Mouse (Mus musculus): ENCODE measurements around the gene Srsf4. TPM values are rescaled to one million over a fixed set of nuclear protein-coding genes. Genes with fewer than 3 reads are reported as not detected.

Srsf4 gene
- polyA plus RNA-seq, 1 experiment from 2014 or later, result 109 TPM

GRCm38 (mm10) chr4:131876836-131877235 lies 3.4 kb downstream of the Srsf4 start:
- Histone ChIP-seq H3K27ac (replicated peaks) (no peak overlapping the region), H3K36me3 (no peaks in the 10 kb centered on the region), H3K9ac (0 out of 2 replicates have a peak overlapping the region, but pooled peaks have one; percentile 3), H3K4me3 (no peak overlapping the region; the same call in 1 of the 2 replicates), H3K27me3 (no peaks in the 10 kb centered on the region), H3K4me2 (peak overlapping the region; percentile 99), H3K4me1 (replicated peaks) (peaks cover 72% of the 10 kb centered on the region), H3K9me3 (no peaks in the 10 kb centered on the region)
- no peak for ATAC-seq (ENCODE audit: low read depth)
- 67% methylated on average over 2 of the region's 2 CpGs for WGBS

GRCm38 (mm10) chr4:131879692-131880091 lies 6.3 kb downstream of the Srsf4 start:
- H3K4me3 ChIP-seq, result no peak overlapping the region
- no peaks in the 10 kb centered on the region for H3K9me3 ChIP-seq
- no peak overlapping the region for H3K4me2 ChIP-seq
- no peaks in the 10 kb centered on the region for H3K36me3 ChIP-seq
- no peak overlapping the region for H3K9ac ChIP-seq
- no peaks in the 10 kb centered on the region for H3K27me3 ChIP-seq
- 90% methylated on average over 1 of the region's 1 CpGs for whole genome bisulfite sequencing
- H3K4me1 ChIP-seq (replicated peaks), result peaks cover 77% of the 10 kb centered on the region
- no peak overlapping the region for H3K27ac ChIP-seq (replicated peaks)
- no peak for ATAC-seq (ENCODE audit: low read depth)

- WGBS, result 90% methylated on average over 7 of the region's 7 CpGs
- Histone ChIP-seq H3K4me1 (replicated peaks) (peaks cover 71% of the 10 kb centered on the region), H3K4me2 (no peak overlapping the region), H3K27me3 (no peaks in the 10 kb centered on the region), H3K9me3 (no peaks in the 10 kb centered on the region), H3K9ac (no peak overlapping the region), H3K36me3 (peaks cover 14% of the 10 kb centered on the region), H3K27ac (replicated peaks) (no peak overlapping the region), H3K4me3 (no peak overlapping the region)
- no peak for ATAC-seq (ENCODE audit: low read depth)
Observed at GRCm38 (mm10) chr4:131881306-131881705, 7.9 kb downstream of the Srsf4 start.

GRCm38 (mm10) chr4:131883571-131883970 lies 10.2 kb downstream of the Srsf4 start:
- Histone ChIP-seq H3K9ac (no peak overlapping the region), H3K4me1 (replicated peaks) (peaks cover 54% of the 10 kb centered on the region)

DNA sequence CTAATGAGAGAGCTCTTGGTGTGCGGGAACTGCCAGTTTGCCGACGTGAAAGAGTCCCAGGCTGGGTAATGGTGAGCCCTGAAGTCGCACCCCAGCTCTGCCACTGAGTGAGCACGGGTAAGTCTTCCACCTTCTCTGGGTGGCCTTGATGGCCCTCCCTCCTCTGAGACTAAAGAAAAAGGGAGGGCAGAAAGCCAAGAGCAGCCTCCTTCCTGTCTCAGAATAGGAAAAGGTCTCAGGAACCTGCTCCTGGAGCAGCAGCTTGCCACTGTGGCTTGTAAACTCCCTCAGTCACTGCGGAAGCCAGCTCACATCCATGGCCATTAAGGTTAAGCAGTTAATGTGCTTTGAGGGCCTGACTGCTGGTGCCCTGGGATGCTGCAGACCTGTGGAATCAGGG lies 12.0 kb downstream of the Srsf4 start:
- no peaks in the 10 kb centered on the region for H3K27me3 ChIP-seq
- H3K4me3 ChIP-seq, result no peak overlapping the region
- H3K9me3 ChIP-seq, result no peaks in the 10 kb centered on the region
- ATAC-seq (ENCODE audit: low read depth), result no peak
- H3K4me2 ChIP-seq, result no peak overlapping the region
- peaks cover 56% of the 10 kb centered on the region for H3K4me1 ChIP-seq (replicated peaks)
- no peak overlapping the region for H3K9ac ChIP-seq
- peaks cover 22% of the 10 kb centered on the region for H3K36me3 ChIP-seq
- H3K27ac ChIP-seq (replicated peaks), result no peak overlapping the region
- WGBS, result 83% methylated on average over 6 of the region's 6 CpGs

More at GRCm38 (mm10) chr4:131883571-131883970, 10.2 kb downstream of the Srsf4 start:
- Histone ChIP-seq H3K4me2 (no peak overlapping the region), H3K9me3 (no peaks in the 10 kb centered on the region), H3K27ac (replicated peaks) (no peak overlapping the region), H3K36me3 (peaks cover 22% of the 10 kb centered on the region), H3K27me3 (no peaks in the 10 kb centered on the region), H3K4me3 (no peak overlapping the region)
- 78% methylated on average over 6 of the region's 6 CpGs for WGBS
- no peak for ATAC-seq (ENCODE audit: low read depth)

DNA sequence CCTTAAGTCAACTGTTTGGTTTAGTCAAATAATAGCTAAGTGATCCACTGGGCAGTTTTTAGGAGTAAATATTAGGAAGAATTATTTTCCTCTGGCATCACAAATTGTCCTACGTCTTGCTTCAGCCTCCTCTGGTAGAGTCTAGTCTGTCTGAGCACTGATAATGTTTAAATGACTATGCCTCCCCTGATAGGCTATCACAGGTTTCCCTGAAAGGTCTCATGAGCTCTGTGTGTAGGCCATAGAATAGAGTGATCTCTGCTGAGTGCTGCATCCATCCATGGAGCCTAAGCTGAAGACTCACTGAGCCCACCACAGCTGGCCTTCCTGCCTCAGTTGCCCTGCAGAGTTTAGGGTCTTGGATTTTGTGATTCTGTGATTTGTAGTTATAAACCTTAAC lies 15.1 kb downstream of the Srsf4 start:
- 84% methylated on average over 1 of the region's 1 CpGs for WGBS
- no peak for ATAC-seq (ENCODE audit: low read depth)

DNA sequence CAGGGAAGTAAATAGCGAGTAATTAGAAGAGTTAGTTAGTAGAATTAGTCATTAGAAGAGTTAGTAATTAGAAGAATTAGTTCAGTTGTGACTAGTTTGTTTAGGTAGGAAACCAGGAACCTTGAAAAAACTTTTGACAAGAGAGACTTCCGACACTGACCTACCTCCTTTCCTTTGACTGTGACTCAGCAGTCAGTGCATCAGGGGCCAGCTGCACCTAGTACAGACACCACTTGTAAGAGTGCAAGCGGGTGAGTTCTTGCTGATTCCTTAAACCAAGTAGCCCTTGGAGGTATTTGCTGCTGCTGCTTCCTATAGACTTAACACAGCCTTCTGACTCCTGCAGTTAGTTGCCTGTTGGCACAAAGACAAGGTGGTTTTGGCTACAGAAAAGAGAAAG lies 17.3 kb downstream of the Srsf4 start:
- peaks cover 49% of the 10 kb centered on the region for H3K36me3 ChIP-seq

More for the DNA sequence above, 15.1 kb downstream of the Srsf4 start:
- H3K9me3 ChIP-seq, result no peaks in the 10 kb centered on the region
- H3K27me3 ChIP-seq, result no peaks in the 10 kb centered on the region
- peaks cover 40% of the 10 kb centered on the region for H3K36me3 ChIP-seq
- no peak overlapping the region for H3K9ac ChIP-seq
- no peak overlapping the region for H3K4me2 ChIP-seq
- no peak overlapping the region for H3K27ac ChIP-seq (replicated peaks)
- H3K4me3 ChIP-seq, result no peak overlapping the region
- H3K4me1 ChIP-seq (replicated peaks), result peaks cover 34% of the 10 kb centered on the region

GRCm38 (mm10) chr4:131897109-131897508 lies 23.7 kb downstream of the Srsf4 start:
- Histone ChIP-seq H3K4me3 (no peak overlapping the region), H3K27ac (replicated peaks) (no peak overlapping the region), H3K27me3 (no peaks in the 10 kb centered on the region), H3K9me3 (no peaks in the 10 kb centered on the region), H3K9ac (no peak overlapping the region), H3K4me1 (replicated peaks) (no peaks in the 10 kb centered on the region), H3K4me2 (no peak overlapping the region), H3K36me3 (peaks cover 82% of the 10 kb centered on the region)
- 95% methylated on average over 5 of the region's 5 CpGs for WGBS
- no peak for ATAC-seq (ENCODE audit: low read depth)

More for the DNA sequence above, 17.3 kb downstream of the Srsf4 start:
- Histone ChIP-seq H3K27ac (replicated peaks) (no peak overlapping the region), H3K27me3 (no peaks in the 10 kb centered on the region), H3K9ac (no peak overlapping the region), H3K4me3 (no peak overlapping the region), H3K4me2 (no peak overlapping the region), H3K4me1 (replicated peaks) (peaks cover 17% of the 10 kb centered on the region), H3K9me3 (no peaks in the 10 kb centered on the region)
- ATAC-seq (ENCODE audit: low read depth), result no peak
- 90% methylated on average over 3 of the region's 3 CpGs for WGBS

GRCm38 (mm10) chr4:131897787-131898186 lies 24.4 kb downstream of the Srsf4 start:
- Histone ChIP-seq H3K4me3 (no peak overlapping the region), H3K27me3 (no peaks in the 10 kb centered on the region), H3K9me3 (no peaks in the 10 kb centered on the region), H3K27ac (replicated peaks) (no peak overlapping the region), H3K9ac (no peak overlapping the region), H3K4me2 (no peak overlapping the region), H3K36me3 (peaks cover 82% of the 10 kb centered on the region), H3K4me1 (replicated peaks) (no peaks in the 10 kb centered on the region)
- WGBS, result 94% methylated on average over 8 of the region's 8 CpGs
- no peak for ATAC-seq (ENCODE audit: low read depth)

- Histone ChIP-seq H3K9ac (no peak overlapping the region), H3K4me2 (no peak overlapping the region), H3K27me3 (no peaks in the 10 kb centered on the region), H3K27ac (replicated peaks) (no peak overlapping the region), H3K4me1 (replicated peaks) (no peaks in the 10 kb centered on the region), H3K9me3 (no peaks in the 10 kb centered on the region), H3K4me3 (no peak overlapping the region), H3K36me3 (peaks cover 76% of the 10 kb centered on the region)
- WGBS, result 79% methylated on average over 12 of the region's 12 CpGs
- no peak for ATAC-seq (ENCODE audit: low read depth)
Observed at GRCm38 (mm10) chr4:131898503-131899179, 25.2 kb downstream of the Srsf4 start.

GRCm38 (mm10) chr4:131899180-131899554 lies 25.8 kb downstream of the Srsf4 start:
- H3K36me3 ChIP-seq, result peaks cover 76% of the 10 kb centered on the region
- WGBS, result 88% methylated on average over 6 of the region's 6 CpGs
- H3K4me1 ChIP-seq (replicated peaks), result no peaks in the 10 kb centered on the region
- H3K4me2 ChIP-seq, result no peak overlapping the region
- no peaks in the 10 kb centered on the region for H3K9me3 ChIP-seq
- H3K27ac ChIP-seq (replicated peaks), result no peak overlapping the region
- H3K9ac ChIP-seq, result no peak overlapping the region
- no peak for ATAC-seq (ENCODE audit: low read depth)
- H3K27me3 ChIP-seq, result no peaks in the 10 kb centered on the region
- H3K4me3 ChIP-seq, result no peak overlapping the region

- 92% methylated on average over 15 of the region's 15 CpGs for WGBS
- Histone ChIP-seq H3K27ac (replicated peaks) (no peak overlapping the region), H3K27me3 (no peaks in the 10 kb centered on the region), H3K9me3 (no peaks in the 10 kb centered on the region), H3K9ac (no peak overlapping the region), H3K4me2 (no peak overlapping the region), H3K4me1 (replicated peaks) (no peaks in the 10 kb centered on the region), H3K4me3 (no peak overlapping the region), H3K36me3 (peaks cover 81% of the 10 kb centered on the region)
- ATAC-seq (ENCODE audit: low read depth), result no peak
Observed at GRCm38 (mm10) chr4:131901090-131901489, 27.7 kb downstream of the Srsf4 start.

- no peaks in the 10 kb centered on the region for H3K9me3 ChIP-seq
- ATAC-seq (ENCODE audit: low read depth), result no peak; the same call in 1 of the 2 replicates
- WGBS, result 64% methylated on average over 8 of the region's 8 CpGs
Observed at GRCm38 (mm10) chr4:131904478-131904877, 31.1 kb downstream of the Srsf4 start.

More at GRCm38 (mm10) chr4:131904478-131904877, 31.1 kb downstream of the Srsf4 start:
- no peak overlapping the region for H3K4me2 ChIP-seq
- H3K27me3 ChIP-seq, result no peaks in the 10 kb centered on the region
- H3K36me3 ChIP-seq, result peaks cover 60% of the 10 kb centered on the region
- H3K4me3 ChIP-seq, result no peak overlapping the region
- H3K27ac ChIP-seq (replicated peaks), result no peak overlapping the region
- H3K4me1 ChIP-seq (replicated peaks), result peaks cover 1% of the 10 kb centered on the region
- H3K9ac ChIP-seq, result no peak overlapping the region

All from neural tube, embryonic 13.5 days (tissue).